Mouse (Mus musculus): ENCODE results near the gene Rnf17. TPM values are rescaled to one million over a fixed set of nuclear protein-coding genes. Genes with fewer than 3 reads are reported as not detected.

The Rnf17 gene
- polyA plus RNA-seq, 1 experiment from 2014 or later, result 1.0 TPM

GRCm38 (mm10) chr14:56403072-56403375 is 643 bp downstream of the Rnf17 start:
- WGBS, result 97% methylated on average over 2 of the region's 2 CpGs

GRCm38 (mm10) chr14:56462090-56462489 is 59.7 kb downstream of the Rnf17 start:
- ATAC-seq (replicated peaks; ENCODE audit: low FRiP score) (no peak), DNase-seq (ENCODE audit: low spot score) (no peak)
- no peak overlapping the region for H3K27ac ChIP-seq (ENCODE audit: low read depth, low read length)
- H3K27me3 ChIP-seq (ENCODE audit: control insufficient read depth, insufficient read depth, low read length), result no peaks in the 10 kb centered on the region
- H3K9ac ChIP-seq (ENCODE audit: low read length), result no peak overlapping the region
- H3K4me3 ChIP-seq (ENCODE audit: low read depth, low read length), result no peak overlapping the region
- no peaks in the 10 kb centered on the region for H3K9me3 ChIP-seq (ENCODE audit: control insufficient read depth, low read length)
- WGBS, result 73% methylated on average over 2 of the region's 2 CpGs
- no peaks in the 10 kb centered on the region for H3K36me3 ChIP-seq (ENCODE audit: control insufficient read depth, insufficient read depth, low read length)
- no peaks in the 10 kb centered on the region for H3K4me1 ChIP-seq (replicated peaks; ENCODE audit: control insufficient read depth, insufficient read depth, low read length)
- no peak overlapping the region for H3K4me2 ChIP-seq (ENCODE audit: low read depth, low read length, severe bottlenecking)

More at GRCm38 (mm10) chr14:56403072-56403375, 643 bp downstream of the Rnf17 start:
- Histone ChIP-seq H3K27me3 (ENCODE audit: control insufficient read depth, insufficient read depth, low read length) (no peaks in the 10 kb centered on the region), H3K27ac (ENCODE audit: low read depth, low read length) (no peak overlapping the region), H3K9ac (ENCODE audit: low read length) (no peak overlapping the region), H3K9me3 (ENCODE audit: control insufficient read depth, low read length) (no peaks in the 10 kb centered on the region), H3K4me1 (replicated peaks; ENCODE audit: control insufficient read depth, insufficient read depth, low read length) (no peaks in the 10 kb centered on the region), H3K36me3 (ENCODE audit: control insufficient read depth, insufficient read depth, low read length) (no peaks in the 10 kb centered on the region), H3K4me2 (ENCODE audit: low read depth, low read length, severe bottlenecking) (no peak overlapping the region), H3K4me3 (ENCODE audit: low read depth, low read length) (no peak overlapping the region)
- ATAC-seq (replicated peaks; ENCODE audit: low FRiP score), result no peak
- DNase-seq (ENCODE audit: low spot score), result no peak

- Histone ChIP-seq H3K9me3 (ENCODE audit: control insufficient read depth, low read length) (no peaks in the 10 kb centered on the region), H3K4me2 (ENCODE audit: low read depth, low read length, severe bottlenecking) (no peak overlapping the region), H3K36me3 (ENCODE audit: control insufficient read depth, insufficient read depth, low read length) (no peaks in the 10 kb centered on the region), H3K9ac (ENCODE audit: low read length) (no peak overlapping the region), H3K27me3 (ENCODE audit: control insufficient read depth, insufficient read depth, low read length) (no peaks in the 10 kb centered on the region), H3K4me3 (ENCODE audit: low read depth, low read length) (no peak overlapping the region), H3K27ac (ENCODE audit: low read depth, low read length) (no peak overlapping the region), H3K4me1 (replicated peaks; ENCODE audit: control insufficient read depth, insufficient read depth, low read length) (no peaks in the 10 kb centered on the region)
- 77% methylated on average over 1 of the region's 1 CpGs for WGBS
- DNase-seq (ENCODE audit: low spot score) (no peak), ATAC-seq (replicated peaks; ENCODE audit: low FRiP score) (no peak)
These were observed 60.3 kb downstream of the Rnf17 start for GRCm38 (mm10) chr14:56462729-56463128.

GRCm38 (mm10) chr14:56468145-56468544 is 65.8 kb downstream of the Rnf17 start:
- no peaks in the 10 kb centered on the region for H3K36me3 ChIP-seq (ENCODE audit: control insufficient read depth, insufficient read depth, low read length)
- H3K4me1 ChIP-seq (replicated peaks; ENCODE audit: control insufficient read depth, insufficient read depth, low read length), result no peaks in the 10 kb centered on the region
- 73% methylated on average over 1 of the region's 1 CpGs for WGBS
- no peak overlapping the region for H3K9ac ChIP-seq (ENCODE audit: low read length)
- H3K27me3 ChIP-seq (ENCODE audit: control insufficient read depth, insufficient read depth, low read length), result no peaks in the 10 kb centered on the region
- H3K4me2 ChIP-seq (ENCODE audit: low read depth, low read length, severe bottlenecking), result no peak overlapping the region
- no peak overlapping the region for H3K27ac ChIP-seq (ENCODE audit: low read depth, low read length)
- DNase-seq (ENCODE audit: low spot score) (no peak), ATAC-seq (replicated peaks; ENCODE audit: low FRiP score) (no peak)
- no peak overlapping the region for H3K4me3 ChIP-seq (ENCODE audit: low read depth, low read length)
- no peaks in the 10 kb centered on the region for H3K9me3 ChIP-seq (ENCODE audit: control insufficient read depth, low read length)

- H3K4me2 ChIP-seq (ENCODE audit: low read depth, low read length, severe bottlenecking), result no peak overlapping the region
- ATAC-seq (replicated peaks; ENCODE audit: low FRiP score) (no peak), DNase-seq (ENCODE audit: low spot score) (no peak)
- H3K27me3 ChIP-seq (ENCODE audit: control insufficient read depth, insufficient read depth, low read length), result no peaks in the 10 kb centered on the region
- H3K27ac ChIP-seq (ENCODE audit: low read depth, low read length), result no peak overlapping the region
- H3K9me3 ChIP-seq (ENCODE audit: control insufficient read depth, low read length), result no peaks in the 10 kb centered on the region
- H3K36me3 ChIP-seq (ENCODE audit: control insufficient read depth, insufficient read depth, low read length), result no peaks in the 10 kb centered on the region
- no peak overlapping the region for H3K4me3 ChIP-seq (ENCODE audit: low read depth, low read length)
- no peaks in the 10 kb centered on the region for H3K4me1 ChIP-seq (replicated peaks; ENCODE audit: control insufficient read depth, insufficient read depth, low read length)
- H3K9ac ChIP-seq (ENCODE audit: low read length), result no peak overlapping the region
These were observed 87.4 kb downstream of the Rnf17 start for GRCm38 (mm10) chr14:56489806-56490205.

- Histone ChIP-seq H3K27me3 (ENCODE audit: control insufficient read depth, insufficient read depth, low read length) (no peaks in the 10 kb centered on the region), H3K9me3 (ENCODE audit: control insufficient read depth, low read length) (no peaks in the 10 kb centered on the region), H3K36me3 (ENCODE audit: control insufficient read depth, insufficient read depth, low read length) (no peaks in the 10 kb centered on the region), H3K4me2 (ENCODE audit: low read depth, low read length, severe bottlenecking) (no peak overlapping the region), H3K4me1 (replicated peaks; ENCODE audit: control insufficient read depth, insufficient read depth, low read length) (no peaks in the 10 kb centered on the region), H3K27ac (ENCODE audit: low read depth, low read length) (no peak overlapping the region), H3K9ac (ENCODE audit: low read length) (no peak overlapping the region), H3K4me3 (ENCODE audit: low read depth, low read length) (no peak overlapping the region)
- ATAC-seq (replicated peaks; ENCODE audit: low FRiP score) (no peak), DNase-seq (ENCODE audit: low spot score) (no peak)
- 85% methylated on average over 4 of the region's 4 CpGs for WGBS
These were observed 100.0 kb downstream of the Rnf17 start for GRCm38 (mm10) chr14:56502407-56502806.

- Histone ChIP-seq H3K4me1 (replicated peaks; ENCODE audit: control insufficient read depth, insufficient read depth, low read length) (no peaks in the 10 kb centered on the region), H3K36me3 (ENCODE audit: control insufficient read depth, insufficient read depth, low read length) (no peaks in the 10 kb centered on the region), H3K4me3 (ENCODE audit: low read depth, low read length) (no peak overlapping the region), H3K9ac (ENCODE audit: low read length) (no peak overlapping the region), H3K27ac (ENCODE audit: low read depth, low read length) (no peak overlapping the region), H3K9me3 (ENCODE audit: control insufficient read depth, low read length) (no peaks in the 10 kb centered on the region), H3K4me2 (ENCODE audit: low read depth, low read length, severe bottlenecking) (no peak overlapping the region), H3K27me3 (ENCODE audit: control insufficient read depth, insufficient read depth, low read length) (no peaks in the 10 kb centered on the region)
- no peak for ATAC-seq (replicated peaks; ENCODE audit: low FRiP score)
- no peak for DNase-seq (ENCODE audit: low spot score)
- WGBS, result 80% methylated on average over 3 of the region's 3 CpGs
These were observed 104.4 kb downstream of the Rnf17 start for GRCm38 (mm10) chr14:56506743-56507142.

GRCm38 (mm10) chr14:56512084-56512483 is 109.7 kb downstream of the Rnf17 start:
- Histone ChIP-seq H3K27me3 (ENCODE audit: control insufficient read depth, insufficient read depth, low read length) (no peaks in the 10 kb centered on the region), H3K4me2 (ENCODE audit: low read depth, low read length, severe bottlenecking) (no peak overlapping the region), H3K4me3 (ENCODE audit: low read depth, low read length) (no peak overlapping the region), H3K36me3 (ENCODE audit: control insufficient read depth, insufficient read depth, low read length) (no peaks in the 10 kb centered on the region), H3K27ac (ENCODE audit: low read depth, low read length) (no peak overlapping the region), H3K9me3 (ENCODE audit: control insufficient read depth, low read length) (no peaks in the 10 kb centered on the region), H3K4me1 (replicated peaks; ENCODE audit: control insufficient read depth, insufficient read depth, low read length) (no peaks in the 10 kb centered on the region), H3K9ac (ENCODE audit: low read length) (no peak overlapping the region)
- ATAC-seq (replicated peaks; ENCODE audit: low FRiP score), result no peak
- DNase-seq (ENCODE audit: low spot score), result peak; percentile 58
- 26% methylated on average over 6 of the region's 6 CpGs for WGBS

GRCm38 (mm10) chr14:56514775-56515174 is 112.4 kb downstream of the Rnf17 start:
- H3K4me1 ChIP-seq (replicated peaks; ENCODE audit: control insufficient read depth, insufficient read depth, low read length), result no peaks in the 10 kb centered on the region
- H3K4me3 ChIP-seq (ENCODE audit: low read depth, low read length), result no peak overlapping the region
- DNase-seq (ENCODE audit: low spot score), result no peak
- no peak overlapping the region for H3K27ac ChIP-seq (ENCODE audit: low read depth, low read length)
- no peaks in the 10 kb centered on the region for H3K9me3 ChIP-seq (ENCODE audit: control insufficient read depth, low read length)
- H3K4me2 ChIP-seq (ENCODE audit: low read depth, low read length, severe bottlenecking), result no peak overlapping the region
- no peaks in the 10 kb centered on the region for H3K27me3 ChIP-seq (ENCODE audit: control insufficient read depth, insufficient read depth, low read length)
- H3K36me3 ChIP-seq (ENCODE audit: control insufficient read depth, insufficient read depth, low read length), result no peaks in the 10 kb centered on the region
- 84% methylated on average over 2 of the region's 2 CpGs for WGBS
- no peak for ATAC-seq (replicated peaks; ENCODE audit: low FRiP score)
- no peak overlapping the region for H3K9ac ChIP-seq (ENCODE audit: low read length)
